Mouse (Mus musculus): ENCODE data around the gene Prss53. TPM values are rescaled to one million over a fixed set of nuclear protein-coding genes. Genes with fewer than 3 reads are reported as not detected.

Gene Prss53
- 1.4 and 1.5 TPM in 2 replicates for polyA plus RNA-seq (2015; fragmentation: Nextera tagmentation; extraction: Ambion mirVana)

DNA sequence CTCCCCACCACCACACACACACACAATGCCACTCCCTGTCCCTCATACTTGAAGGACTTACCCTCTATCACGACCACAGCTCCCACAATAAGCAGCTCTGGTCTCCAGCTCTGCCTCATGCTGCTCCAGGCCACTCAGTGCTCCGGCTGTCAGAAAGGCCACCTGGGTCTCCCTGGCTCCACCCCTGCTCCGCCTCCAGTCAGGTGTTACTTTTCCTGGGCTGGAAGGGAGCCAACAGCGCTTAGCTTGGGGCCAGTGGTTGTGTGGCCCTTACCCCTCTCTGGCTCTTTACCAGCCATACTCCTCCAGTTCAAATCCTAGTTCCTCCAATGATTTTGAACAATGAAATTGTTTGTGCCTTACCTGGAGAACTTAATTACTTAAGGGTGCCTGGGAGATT, at the start of gene Prss53:
TSS of gene Prss53 (minus strand) at position 173 of the 400 bp plus-strand sequence.
- no peak for ATAC-seq (ENCODE audit: extremely low read depth, insufficient number of reproducible peaks, low FRiP score, low TSS enrichment)
- no peak within 1 kb of the TSS for H3K4me2 ChIP-seq
- no peak within 1 kb of the TSS for H3K4me3 ChIP-seq
- H3K4me1 ChIP-seq: peaks cover 24% of the 10 kb centered on the region
- H3K27me3 ChIP-seq (replicated peaks): no peaks in the 10 kb centered on the region
- 36% methylated on average over 4 of the region's 4 CpGs for WGBS
- peaks cover 72% of the 10 kb centered on the region for H3K36me3 ChIP-seq
- H3K9ac ChIP-seq: no peak within 1 kb of the TSS
- no peak within 1 kb of the TSS for H3K27ac ChIP-seq (replicated peaks)
- no peaks in the 10 kb centered on the region for H3K9me3 ChIP-seq

- H3K9ac ChIP-seq: peak overlapping the region; percentile 94
- H3K4me2 ChIP-seq: peak overlapping the region; percentile 100
- 50% methylated on average over 18 of the region's 18 CpGs for WGBS
- ATAC-seq (ENCODE audit: extremely low read depth, insufficient number of reproducible peaks, low FRiP score, low TSS enrichment): no peak
- peaks cover 26% of the 10 kb centered on the region for H3K4me1 ChIP-seq
- no peaks in the 10 kb centered on the region for H3K36me3 ChIP-seq
- H3K4me3 ChIP-seq: peak overlapping the region; percentile 75
- H3K9me3 ChIP-seq: no peaks in the 10 kb centered on the region
- no peaks in the 10 kb centered on the region for H3K27me3 ChIP-seq (replicated peaks)
- peak overlapping the region; percentile 66; the same call in 1 of the 2 replicates for H3K27ac ChIP-seq (replicated peaks)
Measured at GRCm38 (mm10) chr7:127936216-127936884, 45.6 kb upstream of the Prss53 start.

DNA sequence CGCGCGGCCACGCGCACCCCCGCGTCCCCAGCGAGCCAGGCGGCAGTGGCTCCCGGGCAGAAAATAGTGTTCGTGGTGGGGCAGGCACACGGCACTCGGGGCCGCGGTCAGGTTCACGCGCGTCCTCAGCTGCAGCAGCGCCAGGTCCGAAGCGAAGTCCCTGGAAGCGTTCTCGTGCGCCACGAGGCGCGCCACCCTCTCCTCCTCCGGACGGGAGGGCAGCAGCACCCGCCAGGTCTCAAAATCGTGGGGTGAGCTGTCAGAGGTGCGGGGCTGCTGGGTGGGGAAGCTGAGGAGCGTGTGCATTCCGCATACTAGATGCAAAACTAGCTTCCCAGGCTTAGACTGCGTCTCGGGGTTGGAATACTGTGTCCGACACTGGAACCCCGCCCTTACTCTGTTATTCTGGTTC, 45.0 kb upstream of the Prss53 start:
- H3K4me3 ChIP-seq: peak overlapping the region; percentile 75
- H3K27ac ChIP-seq (replicated peaks): peak overlapping the region; percentile 66
- ATAC-seq (ENCODE audit: extremely low read depth, insufficient number of reproducible peaks, low FRiP score, low TSS enrichment): no peak; the same call in 1 of the 2 replicates
- no peaks in the 10 kb centered on the region for H3K9me3 ChIP-seq
- H3K36me3 ChIP-seq: no peaks in the 10 kb centered on the region
- H3K27me3 ChIP-seq (replicated peaks): no peaks in the 10 kb centered on the region
- peak overlapping the region; percentile 100 for H3K4me2 ChIP-seq
- peak overlapping the region; percentile 94 for H3K9ac ChIP-seq
- H3K4me1 ChIP-seq: peaks cover 28% of the 10 kb centered on the region
- WGBS: under 1% methylated on average over 38 of the region's 38 CpGs

- Histone ChIP-seq H3K4me2 (peak overlapping the region; percentile 100), H3K4me1 (peaks cover 28% of the 10 kb centered on the region), H3K4me3 (peak overlapping the region; percentile 75), H3K27ac (replicated peaks) (peak overlapping the region; percentile 72), H3K36me3 (no peaks in the 10 kb centered on the region), H3K9me3 (no peaks in the 10 kb centered on the region), H3K9ac (peak overlapping the region; percentile 94), H3K27me3 (replicated peaks) (peaks cover 6% of the 10 kb centered on the region)
- 7% methylated on average over 32 of the region's 32 CpGs for WGBS
- peak; percentile 91 for ATAC-seq (ENCODE audit: extremely low read depth, insufficient number of reproducible peaks, low FRiP score, low TSS enrichment)
Measured at GRCm38 (mm10) chr7:127935028-127935722, 44.4 kb upstream of the Prss53 start.

DNA sequence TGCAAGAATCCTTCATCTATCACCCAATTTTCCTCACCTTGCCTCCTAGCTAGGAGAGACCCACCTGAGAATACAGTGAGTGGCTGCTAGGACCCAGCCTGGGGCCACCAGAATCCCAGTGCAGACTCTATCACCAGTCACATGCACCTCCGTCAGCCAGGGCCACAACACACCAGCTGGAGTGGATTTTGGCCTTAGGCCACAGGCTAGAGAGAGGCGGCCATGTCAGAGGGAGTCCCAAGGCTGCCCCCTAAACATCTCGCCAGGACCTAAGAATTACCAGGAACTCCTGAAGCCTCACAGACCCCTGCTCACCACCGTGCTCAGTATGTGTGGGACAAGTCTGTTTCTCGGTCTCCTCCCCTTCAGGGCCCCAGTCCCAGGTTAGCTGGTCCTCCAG, 43.3 kb upstream of the Prss53 start:
- 88% methylated on average over 5 of the region's 5 CpGs for WGBS
- no peak overlapping the region for H3K27ac ChIP-seq (replicated peaks)
- peaks cover 35% of the 10 kb centered on the region for H3K4me1 ChIP-seq
- no peak overlapping the region for H3K4me2 ChIP-seq
- no peaks in the 10 kb centered on the region for H3K9me3 ChIP-seq
- 0 out of 2 replicates have a peak overlapping the region, but pooled peaks have one; percentile 14 for H3K9ac ChIP-seq
- ATAC-seq (ENCODE audit: extremely low read depth, insufficient number of reproducible peaks, low FRiP score, low TSS enrichment): no peak
- H3K27me3 ChIP-seq (replicated peaks): peaks cover 17% of the 10 kb centered on the region
- H3K36me3 ChIP-seq: no peaks in the 10 kb centered on the region
- H3K4me3 ChIP-seq: no peak overlapping the region

DNA sequence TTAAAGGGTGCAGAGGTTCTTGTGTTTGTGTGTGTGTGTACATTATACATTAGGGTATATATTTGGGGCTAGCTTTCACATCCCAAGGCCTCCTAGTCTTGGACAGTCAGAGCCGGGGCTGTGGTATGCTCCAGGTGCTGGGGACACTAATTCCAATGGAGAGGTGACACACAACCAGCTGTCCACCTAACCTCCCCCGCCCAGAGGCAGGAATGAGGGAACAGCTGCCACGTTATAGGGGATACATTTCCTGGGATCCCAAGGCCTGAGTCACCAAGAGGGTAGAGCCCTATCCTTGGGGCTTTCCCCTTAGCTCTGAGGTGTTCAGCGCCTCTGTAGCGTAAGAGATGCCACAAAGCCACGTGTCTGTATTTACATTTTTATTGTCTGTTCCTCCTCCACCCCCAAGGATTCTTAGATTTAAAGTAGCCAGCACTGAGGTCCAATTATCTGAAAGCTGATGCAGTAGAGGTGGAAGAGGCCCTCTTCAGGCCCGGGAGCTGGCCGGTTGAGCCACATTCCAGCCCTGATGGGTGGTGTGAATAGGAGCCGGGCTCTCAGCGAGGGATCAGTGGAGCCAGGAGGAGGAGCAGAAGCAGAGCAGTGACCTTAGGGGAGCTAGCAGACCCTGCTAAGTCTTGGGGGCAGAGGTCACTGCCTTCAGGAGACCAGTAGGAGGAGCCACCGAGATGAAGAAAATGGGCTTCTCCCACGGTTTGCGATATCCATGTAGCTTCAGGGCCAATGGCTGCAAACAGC, 41.7 kb upstream of the Prss53 start:
- Histone ChIP-seq H3K4me1 (peaks cover 42% of the 10 kb centered on the region), H3K4me2 (no peak overlapping the region), H3K4me3 (no peak overlapping the region), H3K27me3 (replicated peaks) (peaks cover 29% of the 10 kb centered on the region), H3K9me3 (no peaks in the 10 kb centered on the region), H3K36me3 (no peaks in the 10 kb centered on the region), H3K9ac (no peak overlapping the region), H3K27ac (replicated peaks) (peak overlapping the region; percentile 54)
- ATAC-seq (ENCODE audit: extremely low read depth, insufficient number of reproducible peaks, low FRiP score, low TSS enrichment): no peak
- WGBS: 24% methylated on average over 13 of the region's 13 CpGs

- ATAC-seq (ENCODE audit: extremely low read depth, insufficient number of reproducible peaks, low FRiP score, low TSS enrichment): no peak
- Histone ChIP-seq H3K27ac (replicated peaks) (peak overlapping the region; percentile 54), H3K36me3 (peaks cover 5% of the 10 kb centered on the region), H3K9me3 (no peaks in the 10 kb centered on the region), H3K4me3 (no peak overlapping the region), H3K27me3 (replicated peaks) (peaks cover 29% of the 10 kb centered on the region), H3K4me2 (peak overlapping the region; percentile 31), H3K9ac (peak overlapping the region; percentile 61), H3K4me1 (peaks cover 42% of the 10 kb centered on the region)
- WGBS: 41% methylated on average over 13 of the region's 13 CpGs
Measured at GRCm38 (mm10) chr7:127931351-127932135, 40.8 kb upstream of the Prss53 start.

DNA sequence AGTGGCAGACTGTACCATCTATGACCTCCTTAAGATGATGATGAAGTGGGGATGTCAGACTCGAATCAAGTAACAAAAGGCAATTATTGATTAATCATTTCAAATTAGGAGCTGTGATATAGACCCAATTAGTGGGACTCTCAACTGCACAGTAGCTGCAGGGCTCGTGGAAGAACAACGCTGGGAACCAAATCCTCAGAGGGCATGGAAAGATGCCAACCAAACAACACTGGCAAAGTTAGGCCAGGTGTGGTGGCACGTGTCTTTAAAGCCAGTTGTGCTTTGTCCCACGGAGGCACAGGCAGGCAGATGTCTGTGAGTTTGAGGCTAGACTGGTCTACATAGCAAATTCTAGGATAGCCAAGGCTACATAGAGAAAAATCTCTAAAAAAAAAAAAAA, 39.9 kb upstream of the Prss53 start:
- Histone ChIP-seq H3K4me3 (no peak overlapping the region), H3K9me3 (no peaks in the 10 kb centered on the region), H3K4me2 (no peak overlapping the region), H3K27me3 (replicated peaks) (peaks cover 29% of the 10 kb centered on the region), H3K27ac (replicated peaks) (no peak overlapping the region), H3K36me3 (peaks cover 14% of the 10 kb centered on the region), H3K9ac (no peak overlapping the region), H3K4me1 (peaks cover 35% of the 10 kb centered on the region)
- no peak for ATAC-seq (ENCODE audit: extremely low read depth, insufficient number of reproducible peaks, low FRiP score, low TSS enrichment)
- 82% methylated on average over 5 of the region's 5 CpGs for WGBS

DNA sequence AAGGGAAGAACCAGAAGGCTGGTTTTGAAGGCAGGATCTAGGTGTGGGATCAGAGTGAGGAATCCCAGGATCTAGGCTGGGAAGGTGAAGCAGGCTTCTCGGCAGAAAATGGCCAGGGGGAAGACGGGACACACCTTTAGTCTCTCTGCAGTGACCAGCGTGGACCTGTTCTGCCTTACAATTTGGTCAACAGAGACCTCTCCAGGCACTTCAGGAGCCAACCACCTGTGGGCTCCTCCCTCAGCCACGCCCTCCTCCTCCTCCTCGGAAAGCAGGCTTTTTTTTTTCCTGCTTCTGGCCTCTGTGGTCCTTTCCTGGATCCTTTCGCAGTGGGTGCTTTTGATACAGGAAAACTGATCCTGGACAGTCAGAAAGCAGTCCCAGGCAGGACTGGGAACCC, 39.2 kb upstream of the Prss53 start, which contains the start of gene Prss8:
TSS of gene Prss8 (minus strand) at position 182 of the 400 bp plus-strand sequence.
- WGBS: 11% methylated on average over 6 of the region's 6 CpGs
- peak within 1 kb of the TSS; percentile 62 for H3K4me2 ChIP-seq
- H3K9ac ChIP-seq: peak within 1 kb of the TSS; percentile 61
- H3K4me1 ChIP-seq: peaks cover 34% of the 10 kb centered on the region
- peaks cover 21% of the 10 kb centered on the region for H3K36me3 ChIP-seq
- H3K4me3 ChIP-seq: peak within 1 kb of the TSS; percentile 40
- no peak for ATAC-seq (ENCODE audit: extremely low read depth, insufficient number of reproducible peaks, low FRiP score, low TSS enrichment)
- H3K27me3 ChIP-seq (replicated peaks): peaks cover 29% of the 10 kb centered on the region
- H3K9me3 ChIP-seq: no peaks in the 10 kb centered on the region
- H3K27ac ChIP-seq (replicated peaks): no peak within 1 kb of the TSS

GRCm38 (mm10) chr7:127928596-127928995, 37.8 kb upstream of the Prss53 start:
- H3K27ac ChIP-seq (replicated peaks): no peak overlapping the region
- peaks cover 32% of the 10 kb centered on the region for H3K36me3 ChIP-seq
- H3K4me2 ChIP-seq: peak overlapping the region; percentile 62
- ATAC-seq (ENCODE audit: extremely low read depth, insufficient number of reproducible peaks, low FRiP score, low TSS enrichment): no peak
- H3K9me3 ChIP-seq: no peaks in the 10 kb centered on the region
- peak overlapping the region; percentile 40; the same call in 1 of the 2 replicates for H3K4me3 ChIP-seq
- H3K9ac ChIP-seq: peak overlapping the region; percentile 61; the same call in 1 of the 2 replicates
- 40% methylated on average over 5 of the region's 5 CpGs for WGBS
- H3K4me1 ChIP-seq: peaks cover 25% of the 10 kb centered on the region
- H3K27me3 ChIP-seq (replicated peaks): peaks cover 29% of the 10 kb centered on the region
